Mouse (Mus musculus) layer of hippocampus, adult 2 months (tissue): ENCODE results near the gene Retn. TPM values are rescaled to one million over a fixed set of nuclear protein-coding genes. Genes with fewer than 3 reads are reported as not detected.
A peak's percentile ranks its signal among the peaks of the same experiment; 100 is the strongest.

Experiments used
- DNase-seq, 2 experiments: peaks; one replicate each; pipeline ENCODE4 v3.0.0; 2022; ENCODE audit warnings: low spot score in 2 of 2
- H3K27ac ChIP-seq: fragments of 200-600 bp; 2 replicates; pipeline ENCODE4 v1.8.1; 2022
- H3K4me3 ChIP-seq: fragments of 200-600 bp; 2 replicates; pipeline ENCODE4 v1.8.1; 2022; ENCODE audit warnings: mild to moderate bottlenecking
- CTCF ChIP-seq: fragments of 200-600 bp; conservative IDR thresholded peaks from 2 replicates; pipeline ENCODE4 v1.8.1; 2022; ENCODE audit warnings: antibody characterized with exemption, mild to moderate bottlenecking, moderate library complexity
- total RNA-seq, 2 experiments: library from RNA; stranded (reverse); gene quantifications; 2 replicates each; pipeline ENCODE4 v1.2.3; 2021

The Retn gene
- total RNA-seq, 2 experiments from 2014 or later: 0.67 to 1.1 TPM

DNA sequence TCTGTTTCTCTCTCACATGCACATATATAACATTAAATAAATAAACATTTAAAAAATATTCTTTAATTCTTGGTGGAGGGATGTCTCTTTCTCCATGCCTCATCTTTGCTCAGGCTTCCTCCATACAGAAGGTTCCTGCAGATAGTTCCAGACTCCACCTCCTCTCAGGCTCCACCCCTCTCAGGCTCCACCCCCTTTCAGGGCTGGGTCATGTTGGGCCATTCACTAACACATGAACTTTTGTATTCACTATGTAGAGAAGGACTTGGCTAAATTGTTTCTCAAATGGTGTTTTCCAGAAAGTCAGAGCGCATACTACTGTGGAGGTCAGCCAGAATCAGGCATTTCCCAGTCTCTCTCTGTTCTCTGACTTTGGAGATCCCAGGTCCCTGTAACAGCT lies 45.9 kb downstream of the Retn start:
- Histone ChIP-seq H3K4me3 (no peak overlapping the region), H3K27ac (no peak overlapping the region)
- no peak for TF ChIP-seq CTCF
- no peak for DNase-seq

GRCm38 (mm10) chr8:3705711-3706110 lies 50.1 kb downstream of the Retn start:
- DNase-seq: peak in 1 of 2 experiments; percentile 32

GRCm38 (mm10) chr8:3707611-3708010 lies 52.0 kb downstream of the Retn start:
- no peak for DNase-seq
- Histone ChIP-seq H3K27ac (no peak overlapping the region), H3K4me3 (no peak overlapping the region)
- TF ChIP-seq CTCF: no peak

More at GRCm38 (mm10) chr8:3705711-3706110, 50.1 kb downstream of the Retn start:
- peak; percentile 69 for TF ChIP-seq CTCF
- Histone ChIP-seq H3K4me3 (no peak overlapping the region), H3K27ac (no peak overlapping the region)

Other genes with a start within 250 kb of the Retn start
- gene Pex11g, start 188.1 kb upstream of the Retn start, total RNA-seq: under 1 TPM; 0.32 to 0.95 TPM
- under 1 TPM; 0.23 to 0.54 TPM for gene Tex45, start 184.9 kb upstream of the Retn start, total RNA-seq
- gene Zfp358, start 162.6 kb upstream of the Retn start, total RNA-seq: 10 to 100 TPM; 27.9 to 29.9 TPM
- gene Mcoln1, start 155.3 kb upstream of the Retn start, total RNA-seq: 10 to 100 TPM; 82.4 to 85.4 TPM
- gene Pnpla6, start 140.4 kb upstream of the Retn start, total RNA-seq: 10 to 100 TPM; 79.4 to 82.1 TPM
- not detected for gene C330021F23Rik, start 87.8 kb upstream of the Retn start, total RNA-seq
- 10 to 100 TPM; 36.5 to 39.3 TPM for gene Camsap3, start 68.5 kb upstream of the Retn start, total RNA-seq
- 10 to 100 TPM; 39.6 to 41.4 TPM for gene Xab2, start 34.5 kb upstream of the Retn start, total RNA-seq
- 10 to 100 TPM; 87.0 to 87.3 TPM for gene Pet100, start 34.2 kb upstream of the Retn start, total RNA-seq
- 1 to 10 TPM in 1 of 2 experiments, under 1 TPM in 1; 0.88 to 3.6 TPM for gene Pcp2, start 30.2 kb upstream of the Retn start, total RNA-seq
- 10 to 100 TPM; 43.3 to 55.7 TPM for gene Stxbp2, start 24.8 kb upstream of the Retn start, total RNA-seq
- gene Mcemp1, start 10.0 kb downstream of the Retn start, total RNA-seq: not detected
- 10 to 100 TPM; 14.7 to 17.9 TPM for gene Fcor, start 16.6 kb downstream of the Retn start, total RNA-seq
- gene Trappc5, start 20.5 kb downstream of the Retn start, total RNA-seq: 10 to 100 TPM; 27.4 to 28.4 TPM
- not detected for gene Fcer2a, start 38.4 kb downstream of the Retn start, total RNA-seq
- gene Clec4g, start 64.9 kb downstream of the Retn start, total RNA-seq: not detected
- gene Cd209a, start 93.2 kb downstream of the Retn start, total RNA-seq: under 1 TPM in 1 of 2 experiments, not detected in 1; 0.41 TPM
- gene Cd209e, start 198.5 kb downstream of the Retn start, total RNA-seq: not detected
- gene Cd209d, start 222.8 kb downstream of the Retn start, total RNA-seq: not detected